Mouse (Mus musculus) bone marrow macrophage, adult 2 months (primary cell): Measurements from ENCODE around the gene Trpm3. TPM values are rescaled to one million over a fixed set of nuclear protein-coding genes. Genes with fewer than 3 reads are reported as not detected.

Experiments
- H3K27ac ChIP-seq: 2 replicates; pipeline ENCODE4 v1.5.1; 2012; ENCODE audit warnings: low read depth, low read length; ENCODE audit not compliant: insufficient read depth
- H3K4me1 ChIP-seq: 2 replicates; pipeline ENCODE4 v1.6.1; 2012; ENCODE audit warnings: low read length; ENCODE audit not compliant: control insufficient read depth, insufficient read depth
- H3K4me3 ChIP-seq: 2 replicates; pipeline ENCODE4 v1.5.1; 2012; ENCODE audit warnings: mild to moderate bottlenecking, low read length, moderate library complexity; ENCODE audit not compliant: insufficient read depth
- CTCF ChIP-seq: IDR thresholded peaks from 2 replicates; pipeline ENCODE4 v1.5.1; 2012; ENCODE audit warnings: low read depth, mild to moderate bottlenecking, low read length, moderate library complexity
- POLR2A ChIP-seq: IDR thresholded peaks from 2 replicates; pipeline ENCODE4 v1.6.1; 2012; ENCODE audit warnings: mild to moderate bottlenecking, low read depth, low read length, borderline replicate concordance
- polyA plus RNA-seq: library from polyadenylated mRNA; stranded (reverse); fragments of >200 nt; gene quantifications from 2 replicates; pipeline ENCODE4 v1.2.4, GENCODE M21; 2012; ENCODE audit not compliant: missing spikeins, insufficient read depth, insufficient read length

Trpm3 gene
- polyA plus RNA-seq, 1 experiment, result not detected

DNA sequence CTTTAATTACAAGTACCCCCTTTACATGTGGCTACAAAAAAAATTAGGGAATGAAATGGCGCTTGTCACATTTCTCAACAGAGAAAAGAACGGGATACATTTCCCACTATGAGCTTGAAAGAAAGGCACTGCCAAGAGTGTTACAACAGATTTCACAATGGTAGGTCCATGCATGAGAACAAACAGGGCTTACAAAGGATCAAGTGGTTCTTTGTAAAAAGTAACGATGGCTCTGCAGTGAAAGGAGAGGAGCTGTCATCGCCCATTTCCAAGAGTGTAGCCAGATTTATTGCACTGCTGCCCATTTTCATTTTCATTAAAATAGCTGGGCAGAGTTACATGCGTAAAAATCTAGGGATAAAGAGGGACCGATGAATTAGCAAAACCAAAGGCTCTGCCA, 565.0 kb downstream of the Trpm3 start:
- no peak overlapping the region for H3K4me3 ChIP-seq
- TF ChIP-seq CTCF (no peak), POLR2A (no peak)
- H3K27ac ChIP-seq, result no peak overlapping the region
- H3K4me1 ChIP-seq, result no peaks in the 10 kb centered on the region

GRCm38 (mm10) chr19:22705414-22705813, 566.6 kb downstream of the Trpm3 start:
- TF ChIP-seq CTCF (no peak), POLR2A (no peak)
- Histone ChIP-seq H3K4me1 (no peaks in the 10 kb centered on the region), H3K27ac (no peak overlapping the region), H3K4me3 (no peak overlapping the region)

DNA sequence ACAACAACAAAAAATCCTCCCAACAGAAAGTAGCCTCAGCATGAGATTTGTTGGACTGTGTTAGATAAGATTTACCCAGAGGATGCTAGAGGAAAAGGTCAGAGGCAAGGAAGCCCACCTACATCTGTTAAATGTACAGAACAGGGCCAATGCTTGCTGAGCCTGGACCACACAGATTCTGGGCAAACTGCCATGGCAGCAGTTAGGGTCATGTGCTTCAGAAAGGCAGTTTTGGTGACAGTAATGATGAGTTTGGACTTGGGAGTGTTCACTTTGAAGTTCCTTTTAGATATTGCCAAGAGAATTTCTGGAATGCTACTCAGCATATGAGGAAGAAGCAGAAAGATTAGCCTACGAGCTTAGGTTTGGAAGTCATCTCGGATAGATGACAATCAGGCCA, 580.2 kb downstream of the Trpm3 start:
- no peak overlapping the region for H3K4me3 ChIP-seq
- no peaks in the 10 kb centered on the region for H3K4me1 ChIP-seq
- H3K27ac ChIP-seq, result no peak overlapping the region
- no peak for TF ChIP-seq POLR2A
- TF ChIP-seq CTCF, result no peak

DNA sequence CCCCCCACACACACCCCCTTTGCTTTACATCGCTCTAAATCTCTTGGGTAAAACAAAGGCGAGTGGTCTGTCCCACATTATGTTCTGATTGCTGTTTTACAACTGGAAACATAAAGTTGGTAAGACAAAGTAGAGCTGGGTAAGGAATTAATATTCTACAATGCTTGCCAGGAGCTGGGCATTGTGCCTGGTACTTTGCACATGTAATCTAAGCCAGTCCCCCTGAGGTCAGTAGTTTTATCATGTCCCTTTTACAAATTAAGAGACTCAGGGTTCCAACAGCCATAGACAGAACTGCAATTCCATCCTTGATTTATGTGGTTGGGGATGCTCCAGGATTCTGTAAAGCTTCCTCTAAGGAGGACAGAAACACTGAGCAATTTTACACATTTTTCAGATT, 591.0 kb downstream of the Trpm3 start:
- H3K4me3 ChIP-seq, result no peak overlapping the region
- no peak for TF ChIP-seq CTCF
- no peak for TF ChIP-seq POLR2A
- H3K27ac ChIP-seq, result no peak overlapping the region
- no peaks in the 10 kb centered on the region for H3K4me1 ChIP-seq

DNA sequence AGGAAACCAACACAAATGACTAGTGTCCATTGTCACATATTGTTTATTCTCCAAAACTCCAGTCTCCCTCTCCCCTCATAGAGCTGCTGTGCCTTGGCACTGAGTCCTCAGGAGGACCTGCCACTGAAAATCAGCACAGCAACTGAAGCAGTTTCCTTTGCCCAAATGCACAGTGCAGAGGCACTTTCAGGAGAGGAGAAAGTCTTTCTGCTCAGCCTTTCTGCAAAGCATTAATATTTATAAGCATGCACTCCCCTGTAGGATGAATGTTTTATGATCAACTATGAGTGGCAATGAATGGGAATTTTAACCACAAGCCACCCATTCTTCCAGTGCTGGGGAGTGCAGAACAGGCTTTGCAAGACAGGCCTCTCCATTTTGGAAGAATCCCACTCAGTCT, 592.1 kb downstream of the Trpm3 start:
- no peak overlapping the region for H3K27ac ChIP-seq
- TF ChIP-seq CTCF (no peak), POLR2A (no peak)
- no peaks in the 10 kb centered on the region for H3K4me1 ChIP-seq
- no peak overlapping the region for H3K4me3 ChIP-seq

GRCm38 (mm10) chr19:22736870-22737269, 598.0 kb downstream of the Trpm3 start:
- no peak overlapping the region for H3K4me3 ChIP-seq
- no peaks in the 10 kb centered on the region for H3K4me1 ChIP-seq
- no peak for TF ChIP-seq CTCF
- TF ChIP-seq POLR2A, result no peak
- H3K27ac ChIP-seq, result no peak overlapping the region

GRCm38 (mm10) chr19:22739240-22739639, 600.4 kb downstream of the Trpm3 start:
- Histone ChIP-seq H3K4me1 (no peaks in the 10 kb centered on the region), H3K27ac (no peak overlapping the region), H3K4me3 (no peak overlapping the region)
- no peak for TF ChIP-seq POLR2A
- TF ChIP-seq CTCF, result no peak

- Histone ChIP-seq H3K27ac (no peak overlapping the region), H3K4me1 (no peaks in the 10 kb centered on the region), H3K4me3 (no peak overlapping the region)
- TF ChIP-seq CTCF (no peak), POLR2A (no peak)
These were observed 614.5 kb downstream of the Trpm3 start for GRCm38 (mm10) chr19:22753311-22753809.

DNA sequence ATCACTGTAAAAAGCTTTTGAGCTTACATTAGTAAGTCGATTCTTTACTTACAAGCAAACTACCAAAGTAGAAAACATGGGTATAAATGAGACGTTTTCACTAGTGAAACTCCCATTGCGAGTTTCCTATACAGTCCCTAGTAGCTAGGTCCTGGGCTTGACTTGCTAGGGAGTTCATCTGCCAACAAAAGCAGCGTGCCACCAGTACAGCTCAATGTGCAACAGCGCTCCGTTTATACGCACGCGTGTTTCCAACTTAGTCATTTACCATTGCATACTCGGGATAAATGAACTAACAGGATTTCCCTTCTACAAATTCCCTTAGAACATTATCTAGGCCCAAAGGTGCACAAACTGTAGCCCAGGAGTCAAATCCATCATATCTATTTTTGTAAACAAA, 615.2 kb downstream of the Trpm3 start:
- Histone ChIP-seq H3K4me3 (no peak overlapping the region), H3K4me1 (no peaks in the 10 kb centered on the region), H3K27ac (no peak overlapping the region)
- TF ChIP-seq POLR2A, result no peak
- TF ChIP-seq CTCF, result no peak

GRCm38 (mm10) chr19:22754498-22754897, 615.7 kb downstream of the Trpm3 start:
- H3K27ac ChIP-seq, result no peak overlapping the region
- H3K4me3 ChIP-seq, result no peak overlapping the region
- TF ChIP-seq POLR2A, result no peak
- no peak for TF ChIP-seq CTCF
- no peaks in the 10 kb centered on the region for H3K4me1 ChIP-seq

- TF ChIP-seq POLR2A, result no peak
- TF ChIP-seq CTCF, result no peak
- no peak overlapping the region for H3K4me3 ChIP-seq
- no peaks in the 10 kb centered on the region for H3K4me1 ChIP-seq
- no peak overlapping the region for H3K27ac ChIP-seq
These were observed 619.6 kb downstream of the Trpm3 start for GRCm38 (mm10) chr19:22758496-22758895.
